Mouse (Mus musculus) lung, postnatal 0 days (tissue): ENCODE measurements at regions not wholly inside any gene's neighbourhood (a gene's known extent, or its start where the extent isn't known, plus 50 kb on each side); places are given as distances from the start of the nearest gene placed in this dataset.

Source experiments
- CTCF ChIP-seq: IDR thresholded peaks from 2 replicates; pipeline ENCODE4 v1.5.1; 2016; ENCODE audit warnings: antibody characterized with exemption, mild to moderate bottlenecking
- EP300 ChIP-seq: IDR thresholded peaks from 2 replicates; pipeline ENCODE4 v1.6.1; 2016; ENCODE audit warnings: antibody characterized with exemption, mild to moderate bottlenecking, control low read depth

DNA sequence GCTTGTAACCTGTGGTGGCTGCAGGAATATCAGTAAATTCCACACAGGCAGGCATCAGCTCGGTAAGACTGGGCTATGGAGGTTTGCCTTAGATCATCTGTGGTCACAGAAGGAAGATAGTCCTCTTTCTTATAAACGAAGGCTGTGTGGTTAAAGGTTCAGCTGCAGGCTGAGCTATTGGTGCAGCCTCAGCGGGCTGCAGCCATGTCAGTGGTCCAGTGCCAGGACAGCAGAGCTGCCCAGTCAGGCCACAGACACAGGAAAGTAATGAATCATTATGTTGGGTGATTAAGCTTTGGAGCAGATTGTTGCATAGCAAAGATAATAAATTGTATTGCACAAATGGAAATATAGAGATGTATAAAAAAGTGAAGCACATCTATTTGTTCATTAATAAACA is 57.0 kb upstream of the Vangl1 start:
- no peak for TF ChIP-seq CTCF
- TF ChIP-seq EP300 = no peak
